Comparison of ENCODE assay signal across 25 mouse cellular contexts in the genomic region with DNA sequence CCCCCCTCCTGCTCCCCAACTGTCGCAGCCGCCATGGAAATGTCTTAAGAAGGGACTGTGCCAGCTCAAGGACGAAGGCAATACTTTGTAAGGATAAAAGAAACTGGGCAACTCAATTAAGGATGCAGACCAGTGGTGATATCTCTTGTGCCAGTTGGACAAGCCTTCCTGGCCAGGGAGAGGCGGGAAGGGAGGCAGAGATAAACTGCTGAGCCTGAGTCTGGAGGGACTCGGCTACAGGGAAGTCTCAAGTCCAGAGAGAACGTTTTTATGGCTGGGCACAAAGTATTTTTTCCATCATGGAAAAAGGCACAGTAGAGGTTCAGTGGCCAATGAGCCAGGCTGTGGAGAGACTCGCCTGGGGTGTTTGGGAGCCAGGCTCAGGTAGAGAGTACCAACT. TPM values are rescaled to one million over a fixed set of nuclear protein-coding genes. Genes with fewer than 3 reads are reported as not detected.
DNase-seq lines count a peak whose midpoint lies in the region; ATAC-seq and TF ChIP-seq lines count a peak whose summit lies in the region.
"Had no signal": no experiment of that assay in that cellular context is flagged by ENCODE, and none has a peak within 500 bp of the region (broad histone marks: within the 10 kb centered on the region; RNA-seq: fewer than 3 reads in every experiment).

No protein-coding gene starts in this region.

- H3K4me2 ChIP-seq in intestine, embryonic 15.5 days (replicated peaks) = no peak overlapping the region
- no peak overlapping the region for H3K4me2 ChIP-seq in intestine, embryonic 16.5 days (ENCODE audit: low read depth, low read length)
- no peak overlapping the region for H3K4me2 ChIP-seq in lung, postnatal 0 days (replicated peaks; ENCODE audit: low read depth, low read length)
- no peak overlapping the region for H3K4me2 ChIP-seq in liver, postnatal 0 days (ENCODE audit: low read depth, low read length)
- H3K4me2 ChIP-seq: embryonic facial prominence, embryonic 13.5 days; hindbrain, embryonic 13.5 days had no signal

- DNase-seq in heart, embryonic 10.5 days (ENCODE audit: low spot score) = no peak
- DNase-seq in heart, postnatal 14 days = no peak
- DNase-seq in lung, postnatal 0 days (ENCODE audit: low spot score) = no peak
- no peak for DNase-seq in lung, postnatal 4 days
- no peak for DNase-seq in liver, postnatal 0 days
- no peak for DNase-seq in urinary bladder, postnatal 14 days (ENCODE audit: low spot score)
- DNase-seq: adrenal gland, adult 8-10 months; cerebellum, adult 9-11 months; gastrocnemius, postnatal 10 days; midbrain, embryonic 14.5 days; spleen, adult 18-20 months; thymus, adult 2 months had no signal

- H3K4me3 ChIP-seq in heart, embryonic 10.5 days = no peak overlapping the region
- no peak overlapping the region for H3K4me3 ChIP-seq in intestine, embryonic 15.5 days (replicated peaks)
- no peak overlapping the region for H3K4me3 ChIP-seq in intestine, embryonic 16.5 days (ENCODE audit: low read length)
- H3K4me3 ChIP-seq in lung, postnatal 0 days (ENCODE audit: low read depth, low read length) = no peak overlapping the region
- H3K4me3 ChIP-seq in liver, postnatal 0 days (ENCODE audit: low read depth, low read length) = no peak overlapping the region
- H3K4me3 ChIP-seq: embryonic facial prominence, embryonic 13.5 days; heart, adult 2 months; hindbrain, embryonic 13.5 days had no signal

- intact Hi-C loops in heart, postnatal 14 days (cut with DNase I) = no loop called here

- no peak for TF ChIP-seq CTCF in lung, postnatal 0 days (IDR thresholded peaks at IDR 0.05)
- no peak for TF ChIP-seq CTCF in liver, postnatal 0 days (IDR thresholded peaks at IDR 0.05; ENCODE audit: low read depth)

- no peaks in the 10 kb centered on the region for H3K27me3 ChIP-seq in heart, embryonic 10.5 days (ENCODE audit: insufficient read depth, poor library complexity, severe bottlenecking)
- H3K27me3 ChIP-seq in intestine, embryonic 15.5 days (replicated peaks) = no peaks in the 10 kb centered on the region
- H3K27me3 ChIP-seq in intestine, embryonic 16.5 days (replicated peaks; ENCODE audit: control insufficient read depth, insufficient read depth, low read length) = no peaks in the 10 kb centered on the region
- no peaks in the 10 kb centered on the region for H3K27me3 ChIP-seq in lung, postnatal 0 days (replicated peaks; ENCODE audit: insufficient read depth, low read length)
- no peaks in the 10 kb centered on the region for H3K27me3 ChIP-seq in liver, postnatal 0 days (ENCODE audit: insufficient read depth, low read length)
- H3K27me3 ChIP-seq: embryonic facial prominence, embryonic 13.5 days; hindbrain, embryonic 13.5 days; Patski had no signal

- no peaks in the 10 kb centered on the region for H3K4me1 ChIP-seq in heart, embryonic 10.5 days
- no peaks in the 10 kb centered on the region for H3K4me1 ChIP-seq in intestine, embryonic 15.5 days (replicated peaks)
- H3K4me1 ChIP-seq in intestine, embryonic 16.5 days (ENCODE audit: control insufficient read depth, insufficient read depth, low read length) = no peaks in the 10 kb centered on the region
- no peaks in the 10 kb centered on the region for H3K4me1 ChIP-seq in lung, postnatal 0 days (ENCODE audit: insufficient read depth, low read depth, low read length)
- peaks cover 3% of the 10 kb centered on the region; the same call in 1 of the 2 replicates for H3K4me1 ChIP-seq in liver, postnatal 0 days (ENCODE audit: insufficient read depth)

- H3K27ac ChIP-seq in heart, embryonic 10.5 days = 0 out of 2 replicates have a peak overlapping the region, but pooled peaks have one; percentile 16
- no peak overlapping the region for H3K27ac ChIP-seq in intestine, embryonic 15.5 days
- H3K27ac ChIP-seq in intestine, embryonic 16.5 days (ENCODE audit: low read length) = no peak overlapping the region
- H3K27ac ChIP-seq in lung, postnatal 0 days (ENCODE audit: low read length) = peak overlapping the region; percentile 4; the same call in 1 of the 2 replicates
- peak overlapping the region; percentile 55; the same call in 1 of the 2 replicates for H3K27ac ChIP-seq in liver, postnatal 0 days (ENCODE audit: low read depth)
- H3K27ac ChIP-seq: embryonic facial prominence, embryonic 13.5 days; heart, adult 2 months; hindbrain, embryonic 13.5 days; macrophage had no signal

- WGBS in heart, embryonic 10.5 days = 38% methylated on average over 7 of the region's 7 CpGs
- WGBS in intestine, embryonic 15.5 days = 63% methylated on average over 7 of the region's 7 CpGs
- WGBS in intestine, embryonic 16.5 days = 68% methylated on average over 7 of the region's 7 CpGs
- 52% methylated on average over 7 of the region's 7 CpGs for WGBS in lung, postnatal 0 days
- 49% methylated on average over 7 of the region's 7 CpGs for WGBS in liver, postnatal 0 days (ENCODE audit: insufficient replicate concordance)

- H3K9me3 ChIP-seq in heart, embryonic 10.5 days = no peaks in the 10 kb centered on the region
- H3K9me3 ChIP-seq in intestine, embryonic 15.5 days = no peaks in the 10 kb centered on the region
- H3K9me3 ChIP-seq in intestine, embryonic 16.5 days (ENCODE audit: control insufficient read depth, low read length) = peaks cover 3% of the 10 kb centered on the region; the same call in 1 of the 2 replicates
- H3K9me3 ChIP-seq in lung, postnatal 0 days (ENCODE audit: low read length) = no peaks in the 10 kb centered on the region
- peaks cover 4% of the 10 kb centered on the region for H3K9me3 ChIP-seq in liver, postnatal 0 days (ENCODE audit: low read length)
- H3K9me3 ChIP-seq: embryonic facial prominence, embryonic 13.5 days; hindbrain, embryonic 13.5 days had no signal

- TF ChIP-seq EP300 in lung, postnatal 0 days (IDR thresholded peaks at IDR 0.05) = no peak
- TF ChIP-seq EP300 in liver, postnatal 0 days (IDR thresholded peaks at IDR 0.05; ENCODE audit: low read depth) = no peak

- no peak overlapping the region for H3K9ac ChIP-seq in intestine, embryonic 15.5 days
- H3K9ac ChIP-seq in intestine, embryonic 16.5 days (ENCODE audit: low read depth, low read length) = no peak overlapping the region
- H3K9ac ChIP-seq in lung, postnatal 0 days (replicated peaks; ENCODE audit: low read depth) = no peak overlapping the region
- no peak overlapping the region for H3K9ac ChIP-seq in liver, postnatal 0 days (replicated peaks)
- H3K9ac ChIP-seq: embryonic facial prominence, embryonic 13.5 days; hindbrain, embryonic 13.5 days had no signal

- ATAC-seq in intestine, embryonic 15.5 days = peak; percentile 53; the same call in 1 of the 2 replicates
- no peak for ATAC-seq in intestine, embryonic 16.5 days
- ATAC-seq in lung, postnatal 0 days = no peak
- ATAC-seq in liver, postnatal 0 days = no peak
- ATAC-seq: forebrain, embryonic 14.5 days; inflammation-experienced regulatory T-cells, adult 6 months had no signal

- no peaks in the 10 kb centered on the region for H3K36me3 ChIP-seq in heart, embryonic 10.5 days
- H3K36me3 ChIP-seq in intestine, embryonic 15.5 days = no peaks in the 10 kb centered on the region
- H3K36me3 ChIP-seq in intestine, embryonic 16.5 days (ENCODE audit: control insufficient read depth, insufficient read depth, low read length) = no peaks in the 10 kb centered on the region
- no peaks in the 10 kb centered on the region for H3K36me3 ChIP-seq in lung, postnatal 0 days (ENCODE audit: insufficient read depth, low read length)
- no peaks in the 10 kb centered on the region for H3K36me3 ChIP-seq in liver, postnatal 0 days (replicated peaks; ENCODE audit: insufficient read depth, low read length)
- H3K36me3 ChIP-seq: embryonic facial prominence, embryonic 13.5 days; hindbrain, embryonic 13.5 days had no signal

RNA-seq across cellular contexts. Expression of a gene that starts 20.3 kb away (rescaled TPM):
- 0.24 TPM in 1 of 2 replicates, not detected in the other for polyA plus RNA-seq in heart, embryonic 10.5 days (2016; fragmentation: Nextera tagmentation; extraction: Ambion mirVana)
- total RNA-seq in heart, postnatal 14 days (2021) = under 1 TPM in 1 of 2 experiments, not detected in 1; 0.10 TPM
- 0.40 and 0.68 TPM in 2 replicates for polyA plus RNA-seq in intestine, embryonic 15.5 days (2015; fragmentation: Nextera tagmentation; extraction: Ambion mirVana)
- polyA plus RNA-seq in intestine, embryonic 16.5 days (2015; fragmentation: Nextera tagmentation; extraction: Ambion mirVana) = 1.3 and 3.1 TPM in 2 replicates
- polyA plus RNA-seq in lung, postnatal 0 days (2015; fragmentation: Nextera tagmentation; extraction: Ambion mirVana) = 0.66 and 4.5 TPM in 2 replicates
- polyA plus RNA-seq in liver, postnatal 0 days (2015; fragmentation: Nextera tagmentation; extraction: Ambion mirVana) = 4.8 and 6.3 TPM in 2 replicates
- total RNA-seq: adrenal gland, adult 8-10 months; gastrocnemius, postnatal 10 days; heart, adult 2 months had no signal
- polyA plus RNA-seq: embryonic facial prominence, embryonic 13.5 days; heart, adult 2 months; kidney, embryonic 16.5 days; limb, embryonic 11.5 days; urinary bladder, adult 2 months had no signal

RNA-seq across cellular contexts. Expression of a gene that starts 33.0 kb away (rescaled TPM):
- polyA plus RNA-seq in heart, embryonic 10.5 days (2016; fragmentation: Nextera tagmentation; extraction: Ambion mirVana) = 48.4 and 50.4 TPM in 2 replicates
- total RNA-seq in heart, postnatal 14 days (2021) = 1 to 10 TPM; 3.4 to 6.0 TPM
- 34.2 and 35.8 TPM in 2 replicates for polyA plus RNA-seq in intestine, embryonic 15.5 days (2015; fragmentation: Nextera tagmentation; extraction: Ambion mirVana)
- 30.9 and 32.7 TPM in 2 replicates for polyA plus RNA-seq in intestine, embryonic 16.5 days (2015; fragmentation: Nextera tagmentation; extraction: Ambion mirVana)
- polyA plus RNA-seq in lung, postnatal 0 days (2015; fragmentation: Nextera tagmentation; extraction: Ambion mirVana) = 2.6 and 3.2 TPM in 2 replicates
- polyA plus RNA-seq in liver, postnatal 0 days (2015; fragmentation: Nextera tagmentation; extraction: Ambion mirVana) = 12.3 and 13.2 TPM in 2 replicates

RNA-seq across cellular contexts. Expression of a gene that starts 40.9 kb away (rescaled TPM):
- polyA plus RNA-seq in heart, embryonic 10.5 days (2016; fragmentation: Nextera tagmentation; extraction: Ambion mirVana) = not detected in 2 replicates
- under 1 TPM in 1 of 2 experiments, not detected in 1; 0.32 TPM for total RNA-seq in heart, postnatal 14 days (2021)
- polyA plus RNA-seq in intestine, embryonic 15.5 days (2015; fragmentation: Nextera tagmentation; extraction: Ambion mirVana) = 0.16 and 0.38 TPM in 2 replicates
- 0.26 and 0.33 TPM in 2 replicates for polyA plus RNA-seq in intestine, embryonic 16.5 days (2015; fragmentation: Nextera tagmentation; extraction: Ambion mirVana)
- polyA plus RNA-seq in lung, postnatal 0 days (2015; fragmentation: Nextera tagmentation; extraction: Ambion mirVana) = 5.0 and 12.4 TPM in 2 replicates
- 1.3 TPM in 2 replicates for polyA plus RNA-seq in liver, postnatal 0 days (2015; fragmentation: Nextera tagmentation; extraction: Ambion mirVana)
- total RNA-seq: layer of hippocampus, postnatal 10 days had no signal
- polyA plus RNA-seq: forebrain, embryonic 14.5 days; hindbrain, embryonic 13.5 days; midbrain, embryonic 14.5 days; Patski had no signal

Comparison
In these comparisons a context has a peak if more than half of its experiments do, and no peak if none do; other contexts are left out.
1. H3K27ac ChIP-seq: peak in heart, embryonic 10.5 days (single experiment), lung, postnatal 0 days (single experiment) and liver, postnatal 0 days (single experiment); none in intestine, embryonic 15.5 days (single experiment) and intestine, embryonic 16.5 days (single experiment).